Mouse (Mus musculus) T-helper 17 cell (primary cell): ENCODE results near the gene Nek2.

ENCODE experiments used
- in situ Hi-C, 2 experiments: fragments of 300-600 bp; cut with MboI, MseI; formaldehyde crosslinking; loops; 1 replicate in 1 of 2; 2 replicates in 1 of 2; pipeline ENCODE4 v1.15.1; 2025; ENCODE audit warnings: high pct_unique_total_duplicates in 2 of 2

Gene Nek2

DNA sequence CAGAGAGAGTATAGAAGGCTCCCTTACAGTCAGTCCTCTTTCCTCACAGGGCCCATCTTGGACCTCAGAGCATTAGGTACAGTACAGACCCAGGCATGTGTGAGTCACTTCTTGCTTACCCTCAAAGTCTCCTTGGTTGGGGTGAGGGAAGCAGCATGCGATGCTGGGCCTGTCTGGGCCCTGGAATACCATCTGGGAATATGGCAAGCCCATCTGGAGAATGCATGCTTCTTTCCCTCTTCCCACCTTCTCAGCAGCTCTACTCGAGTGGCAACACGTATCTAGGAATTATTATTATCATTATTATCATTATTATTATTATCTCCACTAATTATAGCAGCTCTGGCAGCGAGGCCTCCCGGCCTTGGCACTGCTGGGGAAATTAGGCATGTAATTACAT, 33.5 kb downstream of the Nek2 start:
- in situ Hi-C loops: no loop called here

DNA sequence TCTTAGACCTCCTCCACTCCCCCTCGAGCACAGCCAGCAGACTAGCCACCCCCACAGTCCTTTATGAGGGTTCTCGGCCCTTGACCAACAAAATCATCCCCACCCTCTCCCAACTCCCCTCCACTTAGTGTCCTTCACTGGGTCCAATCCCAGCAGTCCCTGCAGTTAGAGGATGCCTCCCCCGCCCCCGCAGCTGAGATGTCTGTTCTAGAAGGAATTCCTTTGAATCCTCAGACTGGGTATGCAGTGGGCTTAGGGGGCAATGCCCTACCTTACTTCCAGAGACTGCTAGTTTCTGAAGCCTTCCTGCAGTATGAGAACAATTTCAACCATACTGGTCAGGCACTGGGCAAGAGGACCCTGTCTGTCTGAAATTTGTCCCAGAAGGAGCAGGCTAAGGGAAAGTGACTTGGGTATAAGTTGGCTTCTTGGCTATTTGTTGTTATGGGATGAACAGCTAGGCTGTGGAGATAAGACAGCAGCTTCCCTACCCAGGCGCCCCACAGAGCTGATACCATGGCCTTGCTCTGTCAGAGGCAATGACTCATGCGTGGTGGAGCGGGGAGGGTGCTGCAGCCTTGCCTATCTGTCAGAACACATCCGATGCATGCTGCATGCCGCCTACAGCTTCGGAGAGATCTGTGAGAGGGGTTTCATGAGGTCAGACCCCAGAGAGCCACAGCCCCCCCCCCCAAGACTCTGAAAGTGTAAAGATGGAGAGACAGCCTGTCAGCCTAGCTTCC, 34.1 kb downstream of the Nek2 start:
- in situ Hi-C loops: no loop called here

DNA sequence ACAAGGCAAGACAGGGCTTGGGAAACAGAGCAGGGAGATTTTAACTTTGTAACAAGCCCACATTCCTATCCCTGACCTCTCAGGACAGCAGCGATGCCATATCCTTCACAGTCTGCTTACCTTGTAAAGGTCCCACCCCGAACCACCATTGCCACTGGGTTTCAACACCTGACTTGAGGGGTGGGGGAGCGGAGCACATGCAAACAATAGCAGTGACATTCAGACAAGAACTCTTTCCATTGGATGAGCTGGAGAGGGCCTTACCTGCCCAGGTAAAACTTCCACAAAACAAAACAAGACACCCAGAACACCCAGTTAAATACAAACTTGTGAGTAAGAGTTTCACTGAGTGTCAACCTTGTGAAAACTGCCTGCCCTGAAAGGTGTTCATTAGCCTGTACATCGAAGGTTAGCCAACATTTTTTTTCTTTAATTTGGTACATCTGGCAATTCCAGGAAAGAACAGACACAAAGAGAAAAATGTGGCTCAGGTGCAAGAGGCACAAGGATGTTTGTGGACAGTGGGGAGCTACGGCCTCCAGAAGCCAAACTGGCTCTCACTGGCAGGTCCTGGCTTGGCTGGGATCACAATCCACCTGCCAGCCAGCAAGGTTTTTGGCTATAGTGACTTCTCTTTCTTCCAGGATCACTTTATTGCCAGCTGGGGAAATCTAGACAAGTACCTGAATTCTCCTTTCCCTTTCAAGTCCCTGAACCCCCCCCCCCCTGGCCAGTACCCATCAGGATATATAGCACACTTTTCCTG, 35.8 kb downstream of the Nek2 start:
- in situ Hi-C loops: no loop called here

DNA sequence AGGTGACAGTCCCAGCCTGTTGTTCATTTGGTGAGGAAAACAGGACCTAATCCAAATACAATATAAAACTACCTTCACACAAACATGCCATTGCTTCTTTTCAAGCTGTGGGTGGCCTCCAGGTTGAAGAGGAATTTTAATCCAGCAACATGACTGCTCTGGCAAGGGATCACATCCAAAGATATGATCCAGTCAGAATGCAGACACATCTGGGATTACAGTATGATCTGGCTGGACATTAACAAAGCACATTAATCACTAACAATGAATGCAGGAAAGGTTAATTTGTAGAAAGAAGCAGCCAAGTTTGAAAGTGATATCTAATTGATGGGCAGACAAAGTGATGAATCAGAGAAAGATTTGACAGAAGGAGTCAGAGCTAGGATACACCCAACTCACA, 36.9 kb downstream of the Nek2 start:
- in situ Hi-C loops: no loop called here

DNA sequence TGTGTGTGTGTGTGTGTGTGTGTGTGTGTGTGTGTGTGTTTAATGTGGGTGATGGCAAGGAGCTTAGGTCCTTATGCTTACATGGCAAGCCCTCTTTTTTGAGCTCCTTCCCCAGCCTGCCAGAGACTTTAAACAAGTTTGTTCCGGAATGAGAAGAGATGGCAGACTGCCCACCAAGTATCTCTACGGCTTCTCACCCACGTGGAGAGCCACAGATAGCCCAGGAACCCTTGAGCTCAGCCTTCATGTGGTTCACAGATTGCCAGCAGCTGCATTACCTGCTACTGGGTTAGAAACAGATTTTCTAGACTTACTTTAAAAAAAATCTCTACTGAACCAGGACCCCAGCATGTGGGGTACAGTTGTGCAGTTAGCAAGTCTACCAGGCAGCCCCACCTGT, 38.6 kb downstream of the Nek2 start:
- in situ Hi-C loops: no loop called here

DNA sequence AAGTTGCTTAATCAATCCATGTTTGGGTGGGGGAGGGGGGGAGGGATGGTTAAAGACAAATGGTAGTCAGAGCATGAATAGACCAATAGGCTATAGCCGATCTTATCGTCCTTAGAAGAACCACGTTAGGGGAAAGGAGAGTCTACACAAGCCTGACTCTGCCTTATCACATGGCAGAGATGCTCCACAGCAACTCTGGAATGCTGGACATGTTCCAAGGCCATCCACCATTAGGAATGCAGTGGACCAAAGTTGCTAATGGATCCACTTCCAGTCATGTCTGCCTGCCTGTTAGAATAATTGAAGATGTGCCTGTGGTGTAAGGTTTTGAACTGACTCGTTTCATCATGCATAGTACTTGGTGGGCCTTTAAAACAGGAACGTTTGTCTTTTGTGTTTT, 40.0 kb downstream of the Nek2 start:
- in situ Hi-C loops: no loop called here

DNA sequence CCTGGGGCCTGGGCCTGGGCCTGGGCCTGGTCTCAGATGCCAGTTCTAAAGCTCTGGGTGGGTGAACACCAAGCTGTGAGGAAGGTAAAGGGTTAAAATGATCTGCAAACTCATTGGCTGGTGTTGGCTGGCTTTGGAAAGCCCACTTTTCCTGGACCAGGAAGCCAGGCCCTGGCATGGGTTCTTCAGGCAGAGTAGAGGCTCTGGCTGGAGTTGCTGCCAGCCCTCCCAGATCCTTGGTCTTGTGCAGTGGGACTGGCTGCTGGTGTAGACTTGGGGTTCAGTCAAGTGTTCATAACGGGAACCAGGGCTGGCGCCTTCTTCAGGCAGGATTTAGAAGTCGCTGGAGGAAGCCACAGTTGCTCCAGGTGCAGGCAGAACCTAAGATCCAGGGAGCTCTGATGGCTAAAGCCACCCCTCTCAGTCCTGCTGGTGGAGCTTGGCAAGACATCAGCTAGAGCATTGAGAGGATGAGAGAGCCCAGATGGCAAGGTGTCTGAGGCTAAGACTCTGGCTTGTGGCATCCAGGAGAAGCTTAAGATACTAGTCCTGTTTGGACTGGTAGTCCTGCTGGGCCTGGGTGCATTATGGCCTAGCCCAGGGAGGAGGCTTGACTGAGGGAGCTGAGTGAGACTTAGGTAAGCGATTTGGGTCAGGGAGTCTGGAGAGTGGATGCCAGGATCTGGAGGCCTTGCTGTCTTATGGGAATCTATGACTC, 42.7 kb downstream of the Nek2 start:
- in situ Hi-C loops: no loop called here

DNA sequence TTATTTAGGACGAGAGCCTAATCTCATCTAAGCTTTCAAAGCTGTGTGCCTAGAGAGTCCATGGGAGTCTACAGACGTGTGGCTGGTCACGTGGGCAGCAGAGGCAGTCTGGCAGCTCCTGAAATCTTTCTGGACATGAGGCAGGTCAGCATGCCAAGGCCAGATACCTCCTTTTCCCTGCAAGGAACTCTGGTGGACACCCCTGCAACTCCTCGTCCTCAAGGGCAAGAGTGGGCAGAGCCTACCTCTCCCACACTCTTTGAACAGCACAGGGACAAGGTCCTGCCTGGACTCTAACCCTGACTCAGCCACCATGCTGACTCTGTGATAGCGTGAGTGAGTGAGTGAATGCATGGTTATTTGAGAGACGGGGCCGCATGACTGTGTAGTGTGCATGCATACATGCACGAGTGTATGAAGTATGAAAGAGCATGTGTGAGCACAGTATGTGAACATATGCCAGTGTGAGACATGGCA, 43.3 kb downstream of the Nek2 start:
- in situ Hi-C loops: no loop called here

DNA sequence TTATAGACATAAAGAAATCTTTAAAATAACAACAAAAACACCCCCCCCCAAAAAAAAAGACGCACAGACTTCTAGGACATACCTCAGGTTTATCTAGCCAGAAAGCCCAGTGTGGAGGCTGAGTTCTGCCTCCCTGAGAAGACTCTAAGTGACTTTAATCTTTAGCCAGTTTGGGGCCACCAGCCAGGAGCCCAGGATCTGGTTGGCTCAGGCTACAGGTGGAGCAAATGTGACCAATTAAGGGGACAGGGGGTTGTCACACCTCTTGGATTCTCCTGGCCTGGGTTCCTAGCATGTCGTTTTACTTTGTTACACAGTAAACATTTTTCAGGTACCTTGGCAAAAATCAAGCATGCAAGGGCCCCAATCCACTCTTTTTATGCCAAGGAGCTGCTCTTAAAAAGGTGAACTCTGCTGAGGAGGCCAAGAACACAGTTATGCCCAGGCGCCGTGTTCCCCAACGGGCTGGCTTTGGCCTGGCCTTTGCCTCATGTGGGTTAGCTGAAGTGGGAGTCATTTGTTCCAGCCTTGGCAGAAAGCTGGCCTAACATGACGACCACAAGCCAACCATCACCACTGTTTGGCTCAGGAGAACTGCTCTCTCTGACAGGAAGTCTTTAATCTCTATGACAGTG, 50.9 kb downstream of the Nek2 start:
- in situ Hi-C loops: no loop called here

DNA sequence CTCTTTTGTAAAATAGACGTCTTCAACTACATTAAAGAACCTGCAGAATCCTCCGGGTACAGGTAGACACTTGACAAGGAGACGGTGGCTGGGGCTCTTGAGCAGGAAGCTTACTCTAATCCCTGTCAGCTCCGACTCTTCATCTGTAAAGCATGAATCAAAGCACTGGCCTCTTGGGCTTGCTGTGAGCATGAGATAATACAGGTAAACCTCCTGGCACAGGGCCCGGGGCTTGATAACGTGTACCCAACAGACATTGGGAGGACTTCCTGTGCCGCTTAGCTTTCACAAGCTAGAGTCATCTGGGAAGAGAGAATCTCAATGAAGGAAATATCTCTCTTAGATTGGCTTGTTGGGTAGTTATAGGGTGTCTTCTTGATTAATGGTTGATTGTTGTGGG, 53.8 kb downstream of the Nek2 start:
- in situ Hi-C loops: no loop called here

DNA sequence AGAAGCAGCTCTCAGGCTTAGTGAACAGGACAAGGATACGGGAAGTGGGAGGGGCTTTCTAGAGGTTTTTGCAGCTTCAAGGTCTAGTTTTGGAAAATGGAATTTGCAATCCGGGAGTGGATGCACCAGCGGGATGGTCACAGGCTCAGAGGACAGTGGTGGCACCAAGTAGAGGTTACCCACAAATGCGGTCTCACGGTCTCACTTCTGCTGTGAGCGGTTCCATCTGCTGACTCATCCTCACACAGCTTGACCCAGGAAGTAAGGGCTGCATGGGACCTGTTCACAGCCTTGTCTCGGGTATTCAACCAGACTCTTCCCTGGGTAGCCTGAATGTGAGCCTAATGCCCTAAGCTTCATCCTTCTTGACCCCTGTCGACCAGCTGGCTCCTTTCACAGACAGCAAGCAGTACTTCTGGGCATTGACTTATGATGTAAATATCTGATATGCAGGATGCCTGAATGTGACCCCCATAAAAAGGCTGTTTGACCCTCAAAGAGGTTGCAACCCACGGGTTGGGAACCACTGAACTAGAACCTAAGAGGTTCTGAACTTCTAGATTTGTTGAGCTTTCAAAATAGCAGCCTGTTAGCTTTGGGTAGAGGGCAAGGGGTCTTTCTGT, 54.5 kb downstream of the Nek2 start:
- in situ Hi-C loops: no loop called here

DNA sequence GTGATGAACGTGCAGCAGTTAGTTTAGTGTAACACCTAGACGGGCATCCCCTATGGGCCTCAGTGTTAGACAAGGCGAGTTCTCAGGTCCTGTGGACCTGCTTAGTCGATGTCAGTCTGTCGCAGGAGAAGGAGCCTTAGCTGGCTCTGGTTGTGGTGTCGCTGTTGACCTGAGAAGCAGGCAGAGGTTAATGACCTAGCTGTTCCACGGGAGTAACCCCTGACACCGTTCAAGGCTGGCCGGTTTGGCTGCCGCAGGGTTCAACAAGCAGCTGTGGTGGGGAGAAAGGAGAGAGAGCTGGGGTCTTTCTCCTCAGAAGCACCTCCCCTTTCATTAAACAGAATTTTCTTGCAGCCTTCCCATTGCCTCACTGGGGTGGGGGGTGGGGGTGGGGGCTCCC, 56.4 kb downstream of the Nek2 start:
- in situ Hi-C loops: no loop called here

DNA sequence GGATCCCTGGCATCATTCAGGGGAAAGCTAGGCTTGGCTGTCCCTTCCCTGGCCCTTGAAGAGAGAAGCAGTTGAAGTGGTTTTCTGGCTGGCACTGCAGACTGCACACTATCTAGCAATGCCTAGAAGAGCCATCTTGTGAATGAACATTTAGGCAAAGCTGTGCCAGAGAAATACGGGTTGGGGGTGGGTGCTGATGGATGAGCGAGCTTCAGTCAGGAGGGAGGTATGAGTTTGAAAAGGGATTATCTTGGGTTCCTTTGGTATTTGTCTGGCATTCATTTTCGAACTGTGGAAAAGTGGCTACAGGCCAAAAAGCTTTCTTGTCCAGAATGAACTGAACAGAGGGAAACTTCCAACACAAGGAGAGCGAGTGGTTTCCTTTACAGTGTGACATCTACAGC, 57.3 kb downstream of the Nek2 start:
- in situ Hi-C loops: no loop called here

DNA sequence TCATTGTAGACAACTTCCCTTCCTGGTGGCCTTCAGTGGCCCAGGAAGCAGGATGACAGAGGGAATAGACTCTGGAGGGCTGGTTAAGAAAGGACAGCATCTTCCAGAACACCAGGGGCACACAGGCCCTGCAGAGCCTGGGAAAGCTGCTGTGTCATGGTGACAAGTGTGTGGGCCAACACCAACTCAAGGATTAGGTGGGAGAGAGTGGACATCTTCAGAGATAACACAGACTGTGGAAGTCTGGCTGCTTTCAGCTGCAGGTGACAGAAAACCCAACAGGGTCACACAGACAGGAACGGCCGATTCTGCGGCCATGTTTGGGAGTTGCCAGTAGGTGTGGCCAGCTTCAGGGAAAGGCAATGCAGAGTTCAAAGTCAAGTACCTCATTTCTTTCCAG, 59.0 kb downstream of the Nek2 start:
- in situ Hi-C loops: no loop called here

DNA sequence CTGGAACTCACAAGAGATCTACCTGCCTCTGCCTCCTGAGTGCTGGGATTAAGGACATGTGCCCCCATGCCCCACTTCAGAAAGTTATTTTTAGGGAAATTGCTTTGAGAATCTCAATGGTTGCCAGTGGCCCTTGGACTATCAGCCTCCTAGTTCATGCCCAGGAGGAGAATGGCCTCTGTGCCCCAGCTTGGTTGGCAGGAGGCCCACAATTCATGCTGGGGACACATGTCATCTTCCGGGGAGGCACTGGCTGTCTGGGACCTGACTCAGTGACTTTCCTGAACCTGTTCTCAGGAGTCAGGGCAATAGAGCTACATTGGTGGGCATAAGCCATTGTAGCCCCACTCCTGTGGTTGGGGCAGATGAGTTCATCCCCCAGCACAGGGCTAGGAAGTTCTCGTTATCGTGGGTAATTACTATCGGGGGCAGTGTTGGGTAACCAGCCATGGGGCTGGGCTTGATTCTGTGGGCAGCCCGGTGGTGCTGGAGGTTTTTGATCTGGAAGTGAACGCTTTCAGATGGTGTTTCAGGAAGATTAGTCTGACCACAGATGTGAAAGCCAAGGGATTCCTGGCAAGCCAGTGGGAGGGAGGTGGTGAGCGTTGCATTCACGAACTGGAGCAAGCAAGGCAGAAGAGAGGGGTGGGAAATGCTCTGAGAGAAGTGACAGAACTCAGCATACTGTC, 59.8 kb downstream of the Nek2 start:
- in situ Hi-C loops: no loop called here

DNA sequence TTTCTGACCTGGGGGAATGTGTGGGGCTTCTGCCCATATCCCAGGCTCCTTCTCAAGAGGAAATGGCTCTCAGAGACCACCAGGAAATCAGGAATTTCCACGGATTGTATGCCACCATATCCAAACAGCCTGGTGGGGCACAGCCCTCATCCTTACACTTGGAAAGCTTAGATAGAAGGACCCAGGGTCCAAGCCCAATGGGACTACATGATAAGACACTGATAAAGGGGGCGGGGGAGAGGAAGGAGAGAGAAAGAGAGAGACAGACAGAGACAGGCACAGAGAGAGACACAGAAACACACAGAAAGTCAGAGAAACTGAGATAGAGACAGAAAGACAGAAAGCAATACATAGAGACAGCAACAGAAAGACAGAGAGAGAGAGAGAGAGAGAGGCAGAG, 60.4 kb downstream of the Nek2 start:
- in situ Hi-C loops: no loop called here
